Mouse (Mus musculus) limb, embryonic 14.5 days (tissue): ENCODE measurements around the gene Olfr532. TPM values are rescaled to one million over a fixed set of nuclear protein-coding genes. Genes with fewer than 3 reads are reported as not detected.
"Not testable (repeated sequence)": the region's sequence is repeated elsewhere in the genome, so short reads cannot be mapped to it uniquely, and the experiment has no call there.

ENCODE experiments used
- ATAC-seq: fragments of 200-750 bp; cut with Nextera tagmentation; 2 replicates; pipeline ENCODE4 v1.8.0; 2017; ENCODE audit warnings: low read depth, moderate number of reproducible peaks, moderate TSS enrichment; ENCODE audit not compliant: low FRiP score
- DNase-seq: peaks from one replicate; pipeline ENCODE4 v3.0.0-alpha.2; 2015; ENCODE audit warnings: low spot score
- H3K27ac ChIP-seq: fragments of 300-500 bp; sonication (generic); replicated peaks from 2 replicates; pipeline ENCODE4 v1.5.1; 2014; ENCODE audit warnings: low read depth, mild to moderate bottlenecking, low read length, moderate library complexity, mixed read lengths
- H3K27me3 ChIP-seq: fragments of 300-500 bp; sonication (generic); 2 replicates; pipeline ENCODE4 v1.6.1; 2014; ENCODE audit warnings: low read length, mixed read lengths; ENCODE audit not compliant: control insufficient read depth, insufficient read depth
- H3K36me3 ChIP-seq: fragments of 300-500 bp; sonication (generic); 2 replicates; pipeline ENCODE4 v1.6.1; 2014; ENCODE audit warnings: mild to moderate bottlenecking, low read length, moderate library complexity, mixed read lengths; ENCODE audit not compliant: control insufficient read depth, insufficient read depth
- H3K4me1 ChIP-seq: fragments of 300-500 bp; sonication (generic); 2 replicates; pipeline ENCODE4 v1.6.1; 2014; ENCODE audit warnings: antibody characterized with exemption, low read length, mixed read lengths; ENCODE audit not compliant: control insufficient read depth, insufficient read depth
- H3K4me2 ChIP-seq: fragments of 300-500 bp; sonication (generic); replicated peaks from 2 replicates; pipeline ENCODE4 v1.6.1; 2014; ENCODE audit warnings: low read depth, mild to moderate bottlenecking, low read length, moderate library complexity; ENCODE audit not compliant: severe bottlenecking
- H3K4me3 ChIP-seq: fragments of 300-500 bp; sonication (generic); replicated peaks from 2 replicates; pipeline ENCODE4 v1.5.1; 2014; ENCODE audit warnings: low read length
- H3K9ac ChIP-seq: fragments of 300-500 bp; sonication (generic); 2 replicates; pipeline ENCODE4 v1.6.1; 2014; ENCODE audit warnings: mild to moderate bottlenecking, low read depth, low read length, moderate library complexity; ENCODE audit not compliant: severe bottlenecking
- H3K9me3 ChIP-seq: fragments of 300-500 bp; sonication (generic); 2 replicates; pipeline ENCODE4 v1.6.1; 2016; ENCODE audit warnings: low read length; ENCODE audit not compliant: control insufficient read depth
- POLR2A ChIP-seq: fragments of 200-500 bp; IDR thresholded peaks from 2 replicates; pipeline ENCODE4 v1.8.0; 2012; ENCODE audit warnings: inconsistent platforms, mild to moderate bottlenecking, moderate library complexity, borderline replicate concordance; ENCODE audit not compliant: insufficient read depth, insufficient read length; ENCODE audit errors: extremely low read depth
- WGBS: fragments of 180-500 bp; shearing (Covaris S2); extraction: QIAGEN DNeasy Blood & Tissue Kit; methylation state at CpG from one replicate; pipeline ENCODE4 v1.1.7; 2014; 5-methylcytosine and 5-hydroxymethylcytosine counted together
- polyA plus RNA-seq, 2 experiments: library from polyadenylated mRNA; depleted of rRNA in 1 of 2; stranded (reverse) in 1 of 2; unstranded in 1 of 2; fragments of >200 nt; fragmentation: Nextera tagmentation in 1 of 2; extraction: Ambion mirVana in 1 of 2; gene quantifications; 2 replicates each; pipeline versions ENCODE4 v1.2.1 to v1.2.3; 2012 to 2014

The Olfr532 gene
- polyA plus RNA-seq (2012; rRNA removed): not detected in 2 replicates
- polyA plus RNA-seq (2014; fragmentation: Nextera tagmentation; extraction: Ambion mirVana): not detected in 2 replicates

DNA sequence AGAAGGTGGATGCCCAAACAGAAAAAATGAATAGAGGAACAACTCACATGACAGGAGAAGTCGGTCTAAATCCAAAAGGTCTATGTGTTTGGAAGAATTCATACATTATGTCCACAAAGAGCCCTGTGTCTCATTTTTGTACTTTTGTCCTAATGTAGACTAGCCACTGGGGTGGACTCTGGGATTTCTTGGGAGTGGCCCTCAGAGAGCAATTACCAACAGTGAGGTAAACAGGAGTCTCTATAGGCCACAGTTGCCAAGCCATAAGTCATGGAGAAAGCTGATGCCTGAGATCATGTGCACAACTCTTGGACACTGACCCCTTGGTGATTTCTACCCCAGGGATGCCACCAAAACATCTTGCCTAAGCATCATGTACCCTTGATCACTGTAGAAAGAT is at the start of gene Olfr532:
TSS of gene Olfr532 (minus strand) at position 101 of the 400 bp plus-strand sequence.
- no peak for TF ChIP-seq POLR2A
- ATAC-seq (no peak), DNase-seq (no peak)
- Histone ChIP-seq H3K4me3 (no peak within 1 kb of the TSS), H3K27me3 (no peaks in the 10 kb centered on the region), H3K27ac (no peak within 1 kb of the TSS), H3K9me3 (no peaks in the 10 kb centered on the region), H3K9ac (no peak within 1 kb of the TSS), H3K36me3 (no peaks in the 10 kb centered on the region), H3K4me1 (no peaks in the 10 kb centered on the region), H3K4me2 (no peak within 1 kb of the TSS)
- 95% methylated on average over 1 of the region's 1 CpGs for WGBS

DNA sequence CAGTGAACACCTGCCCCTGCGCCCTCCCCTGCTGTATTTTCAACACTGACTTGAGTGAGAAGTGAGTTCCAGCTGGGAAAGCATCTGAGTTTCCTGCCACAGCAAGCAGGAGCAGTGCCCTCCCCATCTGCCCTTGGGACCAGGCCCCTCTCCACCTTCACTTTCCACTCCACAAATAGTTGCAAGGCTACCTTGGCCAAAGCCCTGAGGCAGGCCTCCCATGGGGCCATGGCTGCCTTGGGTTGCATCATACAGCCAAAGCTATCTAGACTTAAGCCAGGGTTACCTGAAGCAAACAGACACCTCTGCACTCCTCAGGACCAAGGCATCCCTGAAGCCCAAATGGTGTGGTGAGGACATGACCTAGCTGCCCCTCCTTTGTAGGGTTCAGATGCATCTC is 41.6 kb upstream of the Olfr532 start, which contains the start of gene Olfr533:
TSS of gene Olfr533 (plus strand) at position 301 of the 400 bp plus-strand sequence.
- not testable (repeated sequence) for H3K4me2 ChIP-seq, H3K27ac ChIP-seq, H3K9me3 ChIP-seq, H3K9ac ChIP-seq, H3K4me1 ChIP-seq, DNase-seq, ATAC-seq, H3K36me3 ChIP-seq, H3K27me3 ChIP-seq, H3K4me3 ChIP-seq
- WGBS: no CpG with 5 or more reads among the region's 1 CpGs

DNA sequence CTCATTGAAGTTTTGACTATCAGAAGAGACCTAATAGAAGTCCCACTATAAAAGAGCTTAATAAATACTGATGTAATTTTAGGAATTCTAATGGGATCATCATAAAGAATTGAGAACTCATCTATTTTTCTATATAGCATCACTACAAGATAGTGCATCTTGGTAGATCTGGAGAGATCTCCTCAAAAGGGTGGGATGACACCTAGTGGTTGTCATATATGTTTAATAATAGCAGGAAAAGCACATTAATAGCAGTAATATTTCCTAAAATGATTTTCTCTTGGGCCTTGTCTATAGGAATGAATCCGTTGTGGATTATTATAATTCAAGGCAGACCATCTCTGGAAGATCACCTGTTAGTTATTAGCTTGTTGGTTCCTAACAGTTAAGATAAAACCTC is 21.7 kb upstream of the Olfr532 start:
- no peak for TF ChIP-seq POLR2A
- DNase-seq (no peak), ATAC-seq (no peak)
- WGBS: 67% methylated on average over 1 of the region's 1 CpGs
- H3K4me3 ChIP-seq: no peak overlapping the region
- no peaks in the 10 kb centered on the region for H3K36me3 ChIP-seq
- no peaks in the 10 kb centered on the region for H3K27me3 ChIP-seq
- H3K9ac ChIP-seq: no peak overlapping the region
- H3K4me1 ChIP-seq: no peaks in the 10 kb centered on the region
- H3K27ac ChIP-seq: no peak overlapping the region
- no peak overlapping the region for H3K4me2 ChIP-seq
- no peaks in the 10 kb centered on the region for H3K9me3 ChIP-seq

DNA sequence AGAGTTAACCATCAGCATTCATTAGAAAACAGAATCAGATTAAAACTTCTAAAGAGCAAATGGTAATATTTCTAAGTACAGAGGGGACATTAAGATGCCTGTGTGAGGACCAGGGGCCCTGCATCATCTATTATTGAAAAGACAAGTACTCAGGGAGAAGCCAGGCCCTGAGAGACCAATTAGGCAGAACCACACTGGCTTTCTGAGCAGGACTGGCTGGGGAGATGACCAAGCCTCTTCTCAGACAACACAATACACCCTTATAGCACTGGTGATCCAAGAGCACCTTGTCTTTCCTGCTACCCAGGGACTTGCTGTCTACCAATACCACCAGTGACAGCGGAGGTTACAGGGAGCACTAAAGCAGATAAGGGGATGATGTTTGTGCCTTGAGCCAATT is 18.6 kb downstream of the Olfr532 start, which contains the start of gene Olfr531:
TSS of gene Olfr531 (minus strand) at position 101 of the 400 bp plus-strand sequence.
- TF ChIP-seq POLR2A: no peak
- H3K9ac ChIP-seq: no peak within 1 kb of the TSS
- 72% methylated on average over 1 of the region's 1 CpGs for WGBS

DNA sequence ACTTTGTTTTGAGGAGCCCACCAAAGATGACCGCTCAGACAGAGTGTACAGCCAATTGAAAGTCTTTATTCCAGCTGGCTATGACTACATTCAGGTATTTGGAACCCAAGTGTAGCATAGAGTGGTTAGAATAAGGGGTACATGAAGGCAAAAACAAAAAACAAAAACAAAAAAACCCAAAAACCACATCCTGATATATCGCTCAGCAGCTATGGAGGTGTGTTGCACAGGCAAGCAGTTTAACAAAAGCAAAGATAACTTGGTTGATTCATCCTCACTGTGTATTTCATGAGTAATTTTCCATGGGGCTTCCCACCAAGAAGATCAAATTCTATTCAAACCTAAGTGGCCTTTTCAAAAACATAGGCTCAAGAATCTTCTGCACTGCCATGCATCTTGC is 44.5 kb downstream of the Olfr532 start:
- H3K27ac ChIP-seq: no peak overlapping the region
- DNase-seq (no peak), ATAC-seq (no peak)
- no peak overlapping the region for H3K4me2 ChIP-seq
- 93% methylated on average over 2 of the region's 2 CpGs for WGBS
- no peaks in the 10 kb centered on the region for H3K36me3 ChIP-seq
- no peak for TF ChIP-seq POLR2A
- H3K4me3 ChIP-seq: no peak overlapping the region
- no peaks in the 10 kb centered on the region for H3K9me3 ChIP-seq
- no peaks in the 10 kb centered on the region for H3K27me3 ChIP-seq
- no peaks in the 10 kb centered on the region for H3K4me1 ChIP-seq
- no peak overlapping the region for H3K9ac ChIP-seq

More for the DNA sequence above, 18.6 kb downstream of the Olfr532 start, which contains the start of gene Olfr531:
- ATAC-seq (no peak), DNase-seq (no peak)
- Histone ChIP-seq H3K4me3 (no peak within 1 kb of the TSS), H3K4me2 (no peak within 1 kb of the TSS), H3K4me1 (no peaks in the 10 kb centered on the region), H3K36me3 (no peaks in the 10 kb centered on the region), H3K27me3 (no peaks in the 10 kb centered on the region), H3K9me3 (no peaks in the 10 kb centered on the region), H3K27ac (no peak within 1 kb of the TSS)

DNA sequence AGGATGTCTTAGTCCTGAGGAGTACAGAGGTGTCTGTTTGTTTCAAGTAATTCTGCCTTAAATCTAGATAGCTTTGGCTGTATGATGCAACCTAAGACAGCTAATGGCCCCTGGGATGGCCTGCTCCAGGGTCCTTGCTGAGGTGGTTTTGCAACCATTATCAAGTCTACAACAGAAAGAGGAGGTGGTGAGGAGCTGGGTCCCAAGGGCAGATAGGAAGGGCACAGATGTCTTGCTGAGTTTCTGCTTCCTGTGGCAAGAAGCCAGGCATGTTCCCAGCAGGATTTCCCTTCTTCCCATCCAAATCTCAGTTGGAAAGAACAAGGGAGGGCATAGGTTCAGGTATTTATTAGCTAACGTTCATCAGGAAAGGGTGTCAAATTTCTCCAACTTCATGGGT is 45.2 kb downstream of the Olfr532 start, which contains the start of gene Olfr530:
TSS of gene Olfr530 (minus strand) at position 101 of the 400 bp plus-strand sequence.
- no peak within 1 kb of the TSS for H3K4me3 ChIP-seq
- H3K36me3 ChIP-seq: no peaks in the 10 kb centered on the region
- H3K4me2 ChIP-seq: no peak within 1 kb of the TSS
- H3K9ac ChIP-seq: no peak within 1 kb of the TSS
- H3K4me1 ChIP-seq: no peaks in the 10 kb centered on the region
- no peak for TF ChIP-seq POLR2A
- H3K27ac ChIP-seq: no peak within 1 kb of the TSS
- DNase-seq (no peak), ATAC-seq (no peak)
- no peaks in the 10 kb centered on the region for H3K27me3 ChIP-seq
- H3K9me3 ChIP-seq: no peaks in the 10 kb centered on the region
- 19% methylated on average over 1 of the region's 1 CpGs for WGBS
